Mouse (Mus musculus) heart, postnatal 0 days (tissue): Measurements from ENCODE around the gene Pde2a.

ENCODE experiments used
- CTCF ChIP-seq: IDR thresholded peaks from 2 replicates; pipeline ENCODE4 v1.5.1; 2016; ENCODE audit warnings: antibody characterized with exemption, control low read depth, low read depth
- EP300 ChIP-seq: IDR thresholded peaks from 2 replicates; pipeline ENCODE4 v1.6.1; 2016; ENCODE audit warnings: antibody characterized with exemption, low read depth

DNA sequence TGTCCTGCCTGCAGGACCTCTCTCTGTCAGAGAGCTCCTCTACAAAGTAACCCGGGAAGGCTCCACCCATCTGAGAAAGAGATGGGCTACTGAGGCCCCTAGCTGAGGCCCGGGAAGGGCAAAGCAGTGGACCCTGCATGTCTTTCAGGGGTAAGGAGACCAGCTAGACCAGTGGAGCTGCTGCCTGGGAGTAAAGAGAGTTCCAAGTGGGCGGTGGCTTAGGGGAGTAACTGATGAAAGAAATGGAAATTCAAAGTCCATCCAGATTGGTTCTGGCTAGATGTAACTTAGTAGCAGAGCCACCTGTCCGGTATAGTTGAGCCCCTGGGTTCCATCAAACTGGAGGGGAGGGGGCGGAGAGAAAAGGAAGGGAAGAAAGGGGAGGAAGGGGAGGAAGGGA lies 112.9 kb downstream of the Pde2a start:
- TF ChIP-seq EP300 = no peak
- no peak for TF ChIP-seq CTCF
